Mouse (Mus musculus) layer of hippocampus, postnatal 36 days (tissue): Measurements from ENCODE around the gene Hamp2. TPM values are rescaled to one million over a fixed set of nuclear protein-coding genes. Genes with fewer than 3 reads are reported as not detected.
"Not testable (repeated sequence)": the region's sequence is repeated elsewhere in the genome, so short reads cannot be mapped to it uniquely, and the experiment has no call there.

Source experiments
- DNase-seq, 2 experiments: peaks; one replicate each; pipeline ENCODE4 v3.0.0; 2022
- total RNA-seq, 2 experiments: library from RNA; stranded (reverse); gene quantifications; 2 replicates each; pipeline ENCODE4 v1.2.3; 2021

Gene Hamp2
- not detected for total RNA-seq

DNA sequence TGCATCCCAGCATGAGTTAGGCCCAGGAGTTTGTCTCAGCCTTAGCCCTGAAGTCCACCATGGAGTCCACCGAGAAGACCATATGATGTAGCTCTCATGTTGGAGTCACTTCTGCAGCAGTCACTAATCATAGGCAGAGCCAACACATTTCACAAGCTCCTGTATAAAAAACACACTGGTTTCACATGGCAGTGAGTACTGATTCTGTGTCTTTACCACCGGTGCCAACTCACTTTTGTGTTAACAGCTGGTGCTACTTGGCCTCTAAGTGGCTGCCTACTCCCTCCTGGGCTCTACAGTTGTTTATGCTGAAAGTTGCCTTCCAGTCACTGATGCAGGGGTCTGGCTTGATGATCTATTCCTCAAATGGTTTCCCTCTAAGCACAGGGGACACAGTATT, at the start of gene Hamp2:
Gene Hamp2 (minus strand): TSS at position 101 of the 400 bp plus-strand sequence.
- DNase-seq = not testable (repeated sequence)

DNA sequence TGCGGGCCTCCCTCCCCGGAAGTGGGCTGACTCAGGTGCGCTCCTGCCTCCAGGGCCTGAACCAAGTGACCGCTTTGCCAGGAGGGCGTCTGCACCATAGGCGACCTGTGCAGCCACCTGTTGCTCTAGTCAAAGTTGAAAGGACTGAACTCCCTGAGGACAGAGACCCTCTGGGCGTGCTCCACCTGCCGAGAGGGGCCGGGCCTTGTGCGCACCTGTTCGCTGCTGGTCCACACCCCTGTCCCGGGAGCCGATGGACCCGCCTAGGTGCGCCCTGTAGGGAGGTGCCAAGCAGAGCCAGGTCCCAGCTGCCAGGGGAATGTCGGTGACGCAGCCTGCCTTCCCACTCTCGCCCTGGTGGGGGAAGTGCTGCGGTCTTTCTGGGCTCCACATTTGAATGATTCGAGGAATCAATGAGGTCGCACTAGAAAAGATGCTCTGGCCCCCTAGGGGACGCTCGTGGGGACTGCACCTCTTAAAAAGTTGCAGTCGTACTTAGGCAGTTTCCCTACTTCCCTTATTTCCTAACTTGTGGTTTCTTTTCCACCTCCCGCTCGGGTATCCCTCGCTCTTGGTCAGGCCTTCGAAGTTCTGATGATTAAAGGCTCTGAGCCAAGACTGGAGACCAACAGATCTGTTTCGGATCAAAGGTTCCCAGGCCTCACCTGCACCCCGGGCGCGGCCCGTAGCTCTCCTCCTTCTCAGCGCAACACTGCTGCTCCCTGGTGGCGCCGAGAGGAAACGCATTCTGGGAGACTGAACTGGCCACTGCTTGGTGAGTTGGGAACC, 49.2 kb upstream of the Hamp2 start, which contains the start of gene Fam187b:
Gene Fam187b (plus strand): TSS at position 290 of the 789 bp plus-strand sequence.
- DNase-seq = peak; percentile 62 to 73

GRCm38 (mm10) chr7:30973251-30973500, 48.7 kb upstream of the Hamp2 start, which contains the start of gene Lsr:
TSS of gene Lsr (minus strand) at chr7:30973464.
- DNase-seq = no peak

DNA sequence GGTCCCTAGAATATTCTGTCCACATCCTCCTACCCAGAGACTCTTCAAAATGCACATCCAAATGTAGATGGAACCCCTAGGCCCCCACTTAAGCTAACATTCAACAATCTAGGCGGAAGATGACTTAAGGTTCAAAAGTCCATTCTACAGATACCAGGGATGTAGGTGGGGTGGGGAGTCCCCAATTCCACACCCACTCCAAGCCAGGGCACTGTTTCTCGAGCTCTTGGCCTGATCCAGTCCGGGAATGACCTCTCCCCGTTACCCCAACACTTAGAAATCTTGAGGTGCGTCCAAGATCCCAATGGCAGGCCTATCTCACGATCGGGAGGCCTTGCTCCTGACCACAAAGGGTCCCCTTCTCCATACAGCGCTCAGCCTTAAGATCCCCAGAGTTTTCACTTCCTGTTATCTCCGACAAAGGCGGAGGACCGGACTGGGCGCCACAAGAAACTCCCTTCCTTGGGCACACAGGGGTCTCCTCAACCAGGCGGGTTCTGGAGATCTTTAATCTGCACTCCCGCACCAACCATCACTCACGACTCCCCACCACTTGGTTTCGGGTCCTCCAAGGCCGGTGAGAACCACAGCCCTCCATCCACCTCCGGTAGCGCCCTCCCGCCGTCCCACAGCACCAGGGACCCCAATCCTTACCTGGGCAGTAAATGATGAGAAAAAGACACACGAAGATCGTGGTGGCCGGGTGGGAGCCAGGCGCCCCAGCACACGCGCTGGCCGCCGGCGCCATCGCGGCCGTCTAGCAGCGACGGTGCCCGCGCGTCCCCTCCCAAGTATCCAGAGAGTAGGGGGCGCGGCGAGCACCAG, 48.2 kb upstream of the Hamp2 start:
- DNase-seq = no peak

DNA sequence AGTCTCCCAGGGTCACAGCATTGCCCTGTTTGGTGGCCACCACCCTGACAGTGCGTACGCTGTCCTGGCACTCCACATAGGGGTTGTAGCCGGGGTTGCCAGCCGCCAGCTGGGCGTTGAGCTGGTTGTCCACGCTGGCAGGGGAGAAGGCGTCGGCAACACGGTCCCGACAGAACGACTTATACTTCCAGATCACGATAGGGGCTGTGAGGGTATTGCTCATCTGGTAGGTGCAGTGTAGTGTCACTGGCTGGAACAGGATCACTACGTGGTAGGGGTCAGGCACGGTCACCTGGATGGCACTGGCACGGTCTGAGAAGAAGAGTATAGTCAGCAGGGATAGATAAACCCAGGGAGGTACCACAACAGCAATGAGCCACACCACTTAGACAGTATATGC, 47.4 kb upstream of the Hamp2 start:
- DNase-seq = no peak

- DNase-seq = no peak
Measured at GRCm38 (mm10) chr7:30969174-30969573, 44.7 kb upstream of the Hamp2 start.

DNA sequence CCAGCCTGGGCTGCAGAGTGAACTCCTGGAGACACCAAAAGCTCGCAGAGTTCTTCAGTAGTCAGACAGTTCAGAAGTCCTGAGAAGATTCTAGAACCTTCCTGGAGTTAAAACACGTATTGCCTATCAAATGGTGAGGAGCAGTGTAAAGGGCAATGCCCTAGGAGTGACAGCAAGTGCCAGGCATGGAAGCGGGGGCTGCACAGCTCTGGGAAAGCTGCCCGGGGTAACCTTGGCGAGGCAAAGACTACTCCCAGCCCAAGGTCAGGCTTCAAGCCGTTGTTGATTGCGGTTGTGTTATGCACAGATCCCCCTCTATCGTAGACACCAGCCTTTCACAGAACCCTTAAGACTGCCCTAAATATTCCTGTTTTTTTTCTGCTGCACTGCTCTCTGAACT, 44.1 kb upstream of the Hamp2 start:
- no peak for DNase-seq

GRCm38 (mm10) chr7:30966657-30967056, 42.2 kb upstream of the Hamp2 start:
- no peak for DNase-seq

DNA sequence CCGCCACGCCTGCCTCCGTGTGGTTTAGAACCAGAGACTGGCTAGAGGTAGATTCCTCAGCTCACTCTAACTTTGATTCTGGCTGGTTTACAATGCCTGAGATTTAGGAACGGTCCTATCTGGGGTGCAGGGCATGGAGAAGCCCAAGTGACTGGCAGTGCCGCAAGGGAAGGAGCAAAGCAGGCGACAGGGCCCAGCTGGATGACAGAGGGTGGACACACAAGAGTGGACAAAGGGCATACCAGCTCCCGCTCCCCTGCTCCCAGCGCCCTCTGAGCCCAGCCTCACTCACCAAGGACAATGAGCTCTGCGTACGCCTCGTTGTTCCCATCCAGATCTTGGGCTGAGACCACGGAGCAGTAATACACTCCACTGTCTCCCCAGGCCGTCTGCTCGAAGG, 41.2 kb upstream of the Hamp2 start:
- DNase-seq = no peak

DNA sequence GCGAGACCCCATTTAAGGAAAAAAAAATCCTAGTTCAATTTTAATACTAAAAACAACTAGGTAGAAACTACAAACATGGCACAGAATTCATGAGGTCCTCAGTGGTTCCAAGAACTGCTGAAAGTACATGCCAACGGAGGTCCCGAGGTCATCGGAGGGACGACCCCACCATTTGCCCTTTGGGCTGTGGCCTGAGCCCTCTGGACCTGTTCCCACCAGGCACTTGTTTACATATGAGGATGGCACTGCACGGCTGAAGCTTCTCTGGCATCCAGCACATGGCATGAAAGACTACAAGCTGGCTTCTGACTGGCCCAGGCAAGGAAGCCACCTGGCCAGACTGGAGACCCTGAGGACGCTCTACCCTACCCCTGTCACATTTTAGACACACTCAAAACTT, 39.9 kb upstream of the Hamp2 start:
- no peak for DNase-seq

DNA sequence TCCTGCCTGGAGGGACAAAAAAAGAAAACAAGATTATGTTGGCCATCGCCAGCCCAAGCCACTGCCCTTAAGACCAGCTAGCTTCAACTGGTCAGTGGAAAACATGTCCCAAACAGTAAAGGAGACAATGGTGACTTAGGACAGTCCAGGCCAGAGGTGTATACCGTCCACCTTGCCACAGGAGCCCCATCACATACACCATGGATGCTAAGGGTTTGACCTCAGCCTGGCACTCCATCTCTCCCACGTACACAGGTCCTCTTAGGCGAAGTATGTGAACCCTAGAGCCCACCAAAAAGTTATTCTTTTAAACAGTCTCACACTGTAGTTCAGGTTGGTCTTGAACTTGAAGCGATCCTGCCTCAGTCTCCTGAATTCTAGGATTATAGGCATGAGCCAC, 38.4 kb upstream of the Hamp2 start:
- DNase-seq = no peak

DNA sequence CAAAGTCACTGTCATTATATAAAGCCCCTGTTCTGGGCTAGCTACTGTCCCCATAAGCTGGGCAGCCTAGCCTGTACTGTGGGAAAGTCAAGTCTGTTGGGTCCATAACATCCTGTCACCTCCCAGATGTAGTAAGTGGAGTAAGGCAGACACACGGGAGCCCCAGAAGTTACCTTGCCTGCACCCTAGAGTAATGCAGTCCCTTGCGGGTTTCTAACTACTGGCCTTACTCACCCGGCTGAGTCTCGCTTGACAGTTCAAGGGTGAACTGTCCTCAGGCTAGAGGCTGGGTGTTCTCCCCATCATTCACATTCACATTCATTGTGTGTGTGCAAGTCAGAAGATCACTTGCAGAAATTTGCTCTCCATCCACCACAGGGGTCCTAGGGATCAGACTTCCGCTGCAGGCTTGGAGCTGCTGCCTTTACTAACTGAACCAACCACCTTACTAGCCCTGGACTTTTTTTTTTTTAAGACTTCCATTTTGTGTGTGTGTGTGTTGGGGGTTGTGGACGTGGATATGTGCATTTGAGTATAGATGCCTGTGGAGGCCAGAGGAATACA, 35.4 kb upstream of the Hamp2 start:
- DNase-seq = no peak

GRCm38 (mm10) chr7:30958866-30959487, 34.5 kb upstream of the Hamp2 start:
- no peak for DNase-seq

DNA sequence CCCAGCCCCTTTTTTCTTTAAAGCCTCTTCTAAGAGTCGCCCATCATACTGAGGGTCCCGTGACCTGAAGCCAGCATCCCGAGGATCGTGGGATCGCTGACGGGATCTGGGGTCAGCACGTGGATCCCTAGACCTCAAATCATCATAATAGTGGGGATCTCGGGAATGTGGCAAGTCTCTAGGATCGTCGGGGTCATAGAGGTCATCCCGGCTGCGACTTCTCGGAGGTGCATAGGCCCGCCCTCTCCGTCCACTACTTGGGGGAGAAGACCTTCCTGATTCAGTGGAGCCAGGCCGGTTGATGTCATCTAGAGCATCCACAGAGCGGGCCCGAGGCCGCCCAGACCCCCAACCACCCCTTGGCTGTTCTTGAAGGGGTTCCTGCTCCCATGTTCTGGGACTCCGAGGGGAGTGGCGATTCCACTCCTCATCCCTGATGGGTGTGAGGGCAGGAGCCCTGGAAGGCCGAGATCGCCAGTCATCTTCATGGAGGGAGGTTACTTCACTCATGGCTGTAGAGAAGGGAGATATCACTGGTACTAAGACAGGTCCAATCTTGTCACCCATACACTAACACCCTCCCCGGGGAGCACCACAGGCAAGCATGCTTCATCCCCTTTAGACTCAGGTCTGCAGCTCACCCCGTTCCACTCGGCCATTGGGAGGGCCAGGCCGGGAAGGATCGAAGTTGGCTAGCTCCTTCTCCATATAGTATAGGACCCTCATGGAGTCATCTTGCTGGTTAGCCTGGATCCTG, 33.8 kb upstream of the Hamp2 start:
- no peak for DNase-seq

- DNase-seq = peak; percentile 92 to 93
Measured at GRCm38 (mm10) chr7:30957367-30957783, 32.9 kb upstream of the Hamp2 start.

GRCm38 (mm10) chr7:30956756-30957366, 32.4 kb upstream of the Hamp2 start, which contains the start of gene Usf2:
TSS of gene Usf2 (minus strand) at chr7:30956803.
- peak; percentile 77 to 82 for DNase-seq

GRCm38 (mm10) chr7:30956357-30956751, 31.9 kb upstream of the Hamp2 start:
- no peak for DNase-seq

- DNase-seq = peak; percentile 80
Measured at GRCm38 (mm10) chr7:30955584-30956356, 31.3 kb upstream of the Hamp2 start.

GRCm38 (mm10) chr7:30954971-30955520, 30.6 kb upstream of the Hamp2 start:
- DNase-seq = no peak

GRCm38 (mm10) chr7:30954036-30954435, 29.6 kb upstream of the Hamp2 start:
- no peak for DNase-seq

GRCm38 (mm10) chr7:30953459-30953858, 29.0 kb upstream of the Hamp2 start:
- DNase-seq = no peak
